Comparison of ENCODE assay signal across 14 mouse cellular contexts in genomic region chr11:3422242-3422641, GRCm38 (mm10). TPM values are rescaled to one million over a fixed set of nuclear protein-coding genes. Genes with fewer than 3 reads are reported as not detected.
DNase-seq lines count a peak whose midpoint lies in the region.
"Had no signal": no experiment of that assay in that cellular context is flagged by ENCODE, and none has a peak within 500 bp of the region (broad histone marks: within the 10 kb centered on the region; RNA-seq: fewer than 3 reads in every experiment).

No protein-coding gene starts in this region.

- peak; percentile 17 for DNase-seq in adrenal gland, postnatal 10 days
- DNase-seq in adrenal gland, postnatal 4 days (ENCODE audit: low spot score in 2 of 2): no peak
- DNase-seq in ovary, adult 18-20 months (ENCODE audit: low spot score): peak; percentile 34
- no peak for DNase-seq in ovary, postnatal 10 days (ENCODE audit: low spot score)
- DNase-seq in 416B (ENCODE audit: low read depth): peak; percentile 36
- peak; percentile 21 for DNase-seq in adrenal gland, postnatal 25 days
- no peak for DNase-seq in B cell, adult 2 months
- DNase-seq in T-cell, adult 2 months (ENCODE audit: low spot score): no peak
- DNase-seq: cerebellum, adult 11-12 months; cerebellum, adult 2 months; cerebellum, adult 9-10 months; cerebellum, postnatal 10 days; cerebellum, postnatal 25 days; forebrain, postnatal 0 days had no signal

RNA-seq across cellular contexts. Expression of gene Limk2, which starts 13.3 kb away (rescaled TPM):
- total RNA-seq in adrenal gland, postnatal 10 days (2021): 10 to 100 TPM; 23.8 to 33.2 TPM
- total RNA-seq in adrenal gland, postnatal 4 days (2021): 10 to 100 TPM; 42.8 to 44.0 TPM
- total RNA-seq in adrenal gland, postnatal 25 days (2021): 27.1 and 44.5 TPM in 2 replicates

RNA-seq across cellular contexts. Expression of gene Rnf185, which starts 29.9 kb away (rescaled TPM):
- 10 to 100 TPM; 28.3 to 30.5 TPM for total RNA-seq in adrenal gland, postnatal 10 days (2021)
- 10 to 100 TPM; 33.7 to 35.6 TPM for total RNA-seq in adrenal gland, postnatal 4 days (2021)
- 34.3 and 45.8 TPM in 2 replicates for total RNA-seq in adrenal gland, postnatal 25 days (2021)

Comparison
In these comparisons a context has a peak if more than half of its experiments do, and no peak if none do; other contexts are left out.
1. DNase-seq: peak in adrenal gland, postnatal 10 days (single experiment), ovary, adult 18-20 months (single experiment), 416B (single experiment) and adrenal gland, postnatal 25 days (single experiment); none in adrenal gland, postnatal 4 days (0 of 2), ovary, postnatal 10 days (single experiment), B cell, adult 2 months (0 of 2) and T-cell, adult 2 months (single experiment).